Mouse (Mus musculus): Measurements from ENCODE around the gene Dnmt3a. TPM values are rescaled to one million over a fixed set of nuclear protein-coding genes. Genes with fewer than 3 reads are reported as not detected.
A peak's percentile ranks its signal among the peaks of the same experiment; 100 is the strongest.
"Not testable (repeated sequence)": the region's sequence is repeated elsewhere in the genome, so short reads cannot be mapped to it uniquely, and the experiment has no call there.

Gene Dnmt3a
- polyA plus RNA-seq, 1 experiment from 2014 or later, result 116 TPM

DNA sequence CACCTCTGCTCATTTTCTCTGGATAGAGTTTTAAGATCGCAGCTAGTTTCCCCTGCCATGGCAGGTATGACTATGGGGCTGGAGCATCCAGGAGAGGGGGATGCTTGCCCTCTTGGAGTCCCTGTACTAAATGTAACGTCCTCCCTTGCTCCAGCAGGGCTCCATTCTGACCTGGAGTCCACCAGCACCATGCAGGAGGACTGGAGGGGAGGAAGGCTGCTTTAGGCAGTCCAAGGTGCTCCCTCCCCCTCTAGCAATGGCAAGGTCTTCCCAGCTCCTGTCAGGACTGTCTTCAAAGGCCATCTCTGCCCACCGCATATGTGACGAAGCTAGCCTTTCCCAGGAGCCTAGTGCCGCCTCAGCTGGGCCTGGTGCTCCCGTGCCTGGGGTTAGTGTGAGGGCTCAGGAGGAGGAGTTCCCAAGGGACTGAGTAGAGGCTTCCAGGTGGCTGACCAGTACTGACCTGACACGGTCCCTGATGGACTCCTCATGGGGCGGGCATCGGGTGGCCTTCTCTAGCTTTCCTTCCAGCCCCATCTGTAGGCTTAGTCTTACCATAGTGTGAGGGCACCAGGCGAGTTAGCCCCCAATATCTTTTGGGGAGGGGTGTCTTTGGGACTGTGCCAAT is 104.8 kb downstream of the Dnmt3a start:
- no peaks in the 10 kb centered on the region for H3K4me1 ChIP-seq
- no peak for ATAC-seq (ENCODE audit: low FRiP score)
- H3K27ac ChIP-seq (replicated peaks), result no peak overlapping the region
- H3K36me3 ChIP-seq, result peaks cover 55% of the 10 kb centered on the region
- H3K9me3 ChIP-seq (replicated peaks), result no peaks in the 10 kb centered on the region
- H3K4me3 ChIP-seq (replicated peaks), result no peak overlapping the region
- no peaks in the 10 kb centered on the region for H3K27me3 ChIP-seq (replicated peaks)
- H3K4me2 ChIP-seq, result no peak overlapping the region
- H3K9ac ChIP-seq (replicated peaks), result no peak overlapping the region
- 69% methylated on average over 10 of the region's 10 CpGs for WGBS

DNA sequence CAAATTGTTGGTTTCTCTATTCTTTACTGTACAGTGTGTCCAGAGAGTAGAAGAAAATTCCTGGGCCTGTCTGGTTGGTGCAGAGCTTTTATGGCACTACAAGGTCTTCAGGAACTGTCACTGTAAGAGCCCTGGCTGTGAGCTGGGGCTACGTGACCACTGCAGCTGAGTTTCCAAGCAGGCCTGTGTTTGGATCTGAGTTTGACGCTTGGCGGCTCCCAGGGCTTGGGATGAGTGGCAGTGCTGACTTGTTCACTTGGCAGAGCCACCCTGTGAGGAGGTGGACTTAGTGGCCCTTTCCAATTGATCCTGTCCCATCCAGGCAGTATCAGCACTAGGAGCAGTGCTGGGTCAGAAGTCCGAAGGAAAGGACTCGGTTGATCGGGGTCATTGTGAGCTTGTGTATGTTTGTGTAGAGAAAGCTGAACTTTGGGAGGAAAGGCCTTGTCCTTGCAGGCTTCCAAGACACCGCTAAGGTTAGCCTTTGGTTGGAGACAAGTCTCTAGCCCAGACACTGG is 106.1 kb downstream of the Dnmt3a start:
- Histone ChIP-seq H3K4me3 (replicated peaks) (no peak overlapping the region), H3K4me2 (no peak overlapping the region), H3K9me3 (replicated peaks) (no peaks in the 10 kb centered on the region), H3K27ac (replicated peaks) (no peak overlapping the region), H3K4me1 (no peaks in the 10 kb centered on the region), H3K27me3 (replicated peaks) (no peaks in the 10 kb centered on the region), H3K9ac (replicated peaks) (no peak overlapping the region), H3K36me3 (peaks cover 43% of the 10 kb centered on the region)
- no peak for ATAC-seq (ENCODE audit: low FRiP score)
- 95% methylated on average over 7 of the region's 7 CpGs for WGBS

GRCm38 (mm10) chr12:3915852-3916251 is 110.0 kb downstream of the Dnmt3a start:
- ATAC-seq (ENCODE audit: low FRiP score), result no peak
- H3K9me3 ChIP-seq (replicated peaks), result no peaks in the 10 kb centered on the region
- no peak overlapping the region for H3K27ac ChIP-seq (replicated peaks)
- H3K4me1 ChIP-seq, result peaks cover 7% of the 10 kb centered on the region; the same call in 1 of the 2 replicates
- H3K27me3 ChIP-seq (replicated peaks), result no peaks in the 10 kb centered on the region
- peaks cover 7% of the 10 kb centered on the region for H3K36me3 ChIP-seq
- WGBS, result 95% methylated on average over 3 of the region's 3 CpGs
- no peak overlapping the region for H3K9ac ChIP-seq (replicated peaks)
- H3K4me3 ChIP-seq (replicated peaks), result no peak overlapping the region
- no peak overlapping the region for H3K4me2 ChIP-seq

DNA sequence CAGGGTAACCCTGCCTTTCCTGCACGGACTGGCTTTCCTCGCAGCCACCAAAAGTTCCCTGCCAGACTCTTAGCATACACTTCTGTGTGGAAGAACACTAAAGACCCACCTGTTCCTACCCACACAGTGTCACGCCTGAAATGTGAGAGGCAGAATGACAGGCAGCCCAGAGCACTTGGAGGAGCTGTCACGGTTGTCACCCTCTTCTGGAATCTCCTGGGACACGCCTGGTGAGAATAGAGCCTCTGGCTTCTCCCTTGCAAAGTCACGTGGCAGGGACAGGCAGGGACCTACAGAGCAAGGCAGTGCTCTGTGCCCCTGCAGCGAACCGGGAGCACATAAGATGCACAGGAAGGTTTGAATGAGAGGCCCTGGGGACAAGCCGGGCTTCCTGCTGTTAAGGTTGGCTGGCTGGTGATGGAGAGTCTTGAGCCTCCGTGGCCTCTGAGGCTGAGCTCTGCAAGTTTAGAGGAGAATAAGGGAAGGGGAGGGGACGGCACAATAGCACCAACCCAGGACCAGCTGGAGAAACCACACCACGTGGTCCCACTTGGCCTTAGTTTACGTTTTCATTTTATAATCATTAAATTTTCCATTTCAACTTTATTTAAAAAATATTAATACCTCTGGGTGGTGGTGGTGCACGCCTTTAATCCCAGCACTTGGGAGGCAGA is 112.0 kb downstream of the Dnmt3a start:
- H3K4me2 ChIP-seq, result no peak overlapping the region
- ATAC-seq (ENCODE audit: low FRiP score), result peak; percentile 33; the same call in 1 of the 2 replicates
- H3K36me3 ChIP-seq, result peaks cover 7% of the 10 kb centered on the region; the same call in 1 of the 2 replicates
- H3K4me3 ChIP-seq (replicated peaks), result no peak overlapping the region
- H3K9me3 ChIP-seq (replicated peaks), result no peaks in the 10 kb centered on the region
- no peak overlapping the region for H3K27ac ChIP-seq (replicated peaks)
- 21% methylated on average over 14 of the region's 14 CpGs for WGBS
- no peak overlapping the region for H3K9ac ChIP-seq (replicated peaks)
- H3K4me1 ChIP-seq, result peaks cover 14% of the 10 kb centered on the region
- no peaks in the 10 kb centered on the region for H3K27me3 ChIP-seq (replicated peaks)

DNA sequence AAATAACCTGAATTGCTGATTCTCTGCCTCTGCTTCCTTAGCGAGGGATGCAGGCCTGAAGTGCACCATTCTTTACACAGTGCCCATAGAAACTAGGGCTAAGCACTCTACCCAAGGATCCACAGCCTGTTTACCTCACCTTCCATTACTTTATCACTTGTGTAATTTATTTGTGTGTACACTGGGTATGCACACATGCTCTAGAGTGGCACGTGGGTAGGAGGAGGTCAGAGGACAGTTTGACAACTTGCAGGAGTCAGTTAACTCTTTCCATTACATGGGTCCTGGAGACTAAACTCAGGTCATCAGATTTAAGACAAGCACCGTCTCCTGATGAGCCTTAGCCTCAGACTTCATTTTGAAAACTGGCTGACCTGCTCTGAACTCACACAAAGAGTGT is 112.8 kb downstream of the Dnmt3a start:
- no peaks in the 10 kb centered on the region for H3K27me3 ChIP-seq (replicated peaks)
- H3K9ac ChIP-seq (replicated peaks), result no peak overlapping the region
- WGBS, result 62% methylated on average over 3 of the region's 3 CpGs

GRCm38 (mm10) chr12:3919423-3919822 is 113.6 kb downstream of the Dnmt3a start:
- ATAC-seq (ENCODE audit: low FRiP score), result no peak
- no peak overlapping the region for H3K4me3 ChIP-seq (replicated peaks)
- no peak overlapping the region for H3K4me2 ChIP-seq
- H3K27ac ChIP-seq (replicated peaks), result no peak overlapping the region
- H3K9ac ChIP-seq (replicated peaks), result no peak overlapping the region
- H3K36me3 ChIP-seq, result peaks cover 6% of the 10 kb centered on the region; the same call in 1 of the 2 replicates
- WGBS, result 90% methylated on average over 3 of the region's 3 CpGs
- peaks cover 14% of the 10 kb centered on the region for H3K4me1 ChIP-seq
- H3K9me3 ChIP-seq (replicated peaks), result no peaks in the 10 kb centered on the region
- no peaks in the 10 kb centered on the region for H3K27me3 ChIP-seq (replicated peaks)

More for the DNA sequence above, 112.8 kb downstream of the Dnmt3a start:
- Histone ChIP-seq H3K4me2 (no peak overlapping the region), H3K27ac (replicated peaks) (no peak overlapping the region), H3K36me3 (peaks cover 7% of the 10 kb centered on the region; the same call in 1 of the 2 replicates), H3K9me3 (replicated peaks) (no peaks in the 10 kb centered on the region), H3K4me3 (replicated peaks) (no peak overlapping the region), H3K4me1 (peaks cover 14% of the 10 kb centered on the region)
- no peak for ATAC-seq (ENCODE audit: low FRiP score)

DNA sequence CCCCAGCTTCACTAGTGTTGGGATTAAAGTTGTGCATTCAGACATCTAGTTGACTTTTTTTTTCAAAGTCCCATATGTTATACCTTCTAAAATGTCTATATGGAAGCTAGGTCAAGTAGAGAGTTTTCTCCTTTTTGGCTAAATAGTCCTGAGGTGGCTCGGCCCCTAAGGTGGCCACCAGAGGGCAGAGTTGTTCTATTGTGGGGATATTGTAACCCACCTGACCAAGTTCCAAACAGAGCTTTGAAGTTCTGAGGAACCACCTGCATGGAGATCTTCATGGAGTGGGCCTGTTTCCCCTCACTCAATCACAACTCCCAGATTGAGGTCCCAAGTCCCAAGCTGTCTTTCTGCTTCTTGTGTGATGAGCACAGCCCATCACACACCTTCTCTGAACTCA is 120.3 kb downstream of the Dnmt3a start:
- no peaks in the 10 kb centered on the region for H3K9me3 ChIP-seq (replicated peaks)
- H3K9ac ChIP-seq (replicated peaks), result no peak overlapping the region
- no peak overlapping the region for H3K4me2 ChIP-seq
- peaks cover 7% of the 10 kb centered on the region; the same call in 1 of the 2 replicates for H3K4me1 ChIP-seq
- no peaks in the 10 kb centered on the region for H3K36me3 ChIP-seq
- no peak; the same call in 1 of the 2 replicates for ATAC-seq (ENCODE audit: low FRiP score)
- no peak overlapping the region for H3K4me3 ChIP-seq (replicated peaks)
- H3K27ac ChIP-seq (replicated peaks), result no peak overlapping the region
- 0% methylated on average over 1 of the region's 1 CpGs for WGBS
- 0 out of 2 replicates have a peak, but pooled peaks cover 2% of the 10 kb centered on the region for H3K27me3 ChIP-seq (replicated peaks)

DNA sequence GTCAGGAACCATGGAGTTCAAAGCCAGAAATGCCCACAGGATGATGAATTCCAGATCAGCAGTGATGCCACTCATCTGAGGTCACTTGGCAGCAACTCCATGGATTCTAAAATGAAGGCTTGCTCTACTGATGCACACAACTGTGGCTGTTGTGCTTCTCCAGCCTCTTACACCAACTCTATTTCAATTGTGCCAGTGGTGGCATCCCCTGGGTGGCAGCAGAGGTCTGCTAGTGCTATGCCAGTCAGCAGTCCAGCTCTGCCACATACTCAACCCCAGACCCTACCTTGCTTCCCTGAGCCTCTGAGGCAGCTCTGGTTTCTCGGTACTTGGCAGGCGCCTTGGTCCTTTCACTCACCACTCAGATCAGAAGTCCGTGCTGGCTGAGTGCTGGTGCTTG is 123.0 kb downstream of the Dnmt3a start:
- 0 out of 2 replicates have a peak, but pooled peaks cover 2% of the 10 kb centered on the region for H3K27me3 ChIP-seq (replicated peaks)
- no peak overlapping the region for H3K9ac ChIP-seq (replicated peaks)
- H3K4me3 ChIP-seq (replicated peaks), result no peak overlapping the region
- no peaks in the 10 kb centered on the region for H3K4me1 ChIP-seq
- no peak overlapping the region for H3K27ac ChIP-seq (replicated peaks)
- 81% methylated on average over 3 of the region's 3 CpGs for WGBS
- no peaks in the 10 kb centered on the region for H3K9me3 ChIP-seq (replicated peaks)
- H3K4me2 ChIP-seq, result no peak overlapping the region
- ATAC-seq (ENCODE audit: low FRiP score), result no peak
- H3K36me3 ChIP-seq, result no peaks in the 10 kb centered on the region

DNA sequence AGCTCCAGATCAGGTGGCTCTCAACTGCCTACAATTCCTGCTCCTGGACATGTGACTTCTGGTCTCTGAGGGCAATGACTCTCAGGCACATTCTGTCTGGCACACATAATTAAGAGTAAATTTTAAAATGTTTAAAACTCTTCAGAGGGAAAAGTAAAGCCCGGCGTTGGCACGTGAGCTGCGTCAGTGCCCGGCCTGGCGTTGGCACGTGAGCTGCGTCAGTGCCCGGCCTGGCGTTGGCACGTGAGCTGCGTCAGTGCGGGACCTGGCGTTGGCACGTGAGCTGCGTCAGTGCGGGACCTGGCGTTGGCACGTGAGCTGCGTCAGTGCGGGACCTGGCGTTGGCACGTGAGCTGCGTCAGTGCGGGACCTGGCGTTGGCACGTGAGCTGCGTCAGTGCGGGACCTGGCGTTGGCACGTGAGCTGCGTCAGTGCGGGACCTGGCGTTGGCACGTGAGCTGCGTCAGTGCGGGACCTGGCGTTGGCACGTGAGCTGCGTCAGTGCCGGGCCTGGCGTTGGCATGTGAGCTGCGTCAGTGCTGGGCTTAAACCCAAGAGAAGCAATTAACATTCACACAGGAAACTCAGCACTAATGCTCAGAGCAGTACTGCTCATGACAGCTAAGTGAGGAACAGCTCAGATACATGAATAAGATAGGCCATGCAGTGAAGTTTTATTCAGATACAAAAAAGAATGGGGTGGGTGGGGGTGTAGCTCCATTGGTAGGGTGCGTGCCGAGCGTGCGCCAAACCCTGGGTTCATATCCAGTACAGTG is 124.5 kb downstream of the Dnmt3a start:
- not testable (repeated sequence) for H3K9ac ChIP-seq (replicated peaks); H3K4me2 ChIP-seq; H3K4me3 ChIP-seq (replicated peaks); H3K36me3 ChIP-seq; H3K27me3 ChIP-seq (replicated peaks); H3K9me3 ChIP-seq (replicated peaks); H3K4me1 ChIP-seq; H3K27ac ChIP-seq (replicated peaks)
- 0 out of 2 replicates have a peak, but pooled peaks have one; percentile 31 for ATAC-seq (ENCODE audit: low FRiP score)
- WGBS, result 87% methylated on average over 34 of the region's 47 CpGs

GRCm38 (mm10) chr12:3942026-3942425 is 136.2 kb downstream of the Dnmt3a start:
- Histone ChIP-seq H3K9me3 (replicated peaks) (no peaks in the 10 kb centered on the region), H3K4me2 (no peak overlapping the region), H3K27ac (replicated peaks) (no peak overlapping the region), H3K36me3 (no peaks in the 10 kb centered on the region), H3K9ac (replicated peaks) (no peak overlapping the region), H3K27me3 (replicated peaks) (no peaks in the 10 kb centered on the region; the same call in 1 of the 2 replicates), H3K4me1 (peaks cover 9% of the 10 kb centered on the region), H3K4me3 (replicated peaks) (no peak overlapping the region)
- 9% methylated on average over 11 of the region's 11 CpGs for WGBS
- ATAC-seq (ENCODE audit: low FRiP score), result no peak

GRCm38 (mm10) chr12:3944454-3945073 is 138.8 kb downstream of the Dnmt3a start:
- no peaks in the 10 kb centered on the region for H3K36me3 ChIP-seq
- 22% methylated on average over 4 of the region's 4 CpGs for WGBS
- H3K9me3 ChIP-seq (replicated peaks), result no peaks in the 10 kb centered on the region
- H3K4me1 ChIP-seq, result peaks cover 14% of the 10 kb centered on the region
- H3K4me2 ChIP-seq, result no peak overlapping the region
- H3K27ac ChIP-seq (replicated peaks), result no peak overlapping the region
- H3K4me3 ChIP-seq (replicated peaks), result no peak overlapping the region
- H3K27me3 ChIP-seq (replicated peaks), result no peaks in the 10 kb centered on the region; the same call in 1 of the 2 replicates
- no peak for ATAC-seq (ENCODE audit: low FRiP score)
- no peak overlapping the region for H3K9ac ChIP-seq (replicated peaks)

All from neural tube, embryonic 15.5 days (tissue).